Comparison of ENCODE assay signal across 23 mouse cellular contexts in genomic region chr13:63726509-63726908, GRCm38 (mm10).
"Had no signal": no experiment of that assay in that cellular context is flagged by ENCODE, and none has a peak within 500 bp of the region (broad histone marks: within the 10 kb centered on the region; RNA-seq: fewer than 3 reads in every experiment).

No protein-coding gene starts in this region.

- H3K9ac ChIP-seq: intestine, embryonic 15.5 days; kidney, embryonic 15.5 days; limb, embryonic 12.5 days; liver, embryonic 13.5 days; midbrain, embryonic 13.5 days; neural tube, embryonic 13.5 days; stomach, embryonic 15.5 days had no signal

- H3K27me3 ChIP-seq: intestine, embryonic 15.5 days; kidney, embryonic 15.5 days; liver, embryonic 13.5 days; neural tube, embryonic 13.5 days; stomach, embryonic 15.5 days had no signal

- H3K36me3 ChIP-seq: intestine, embryonic 15.5 days; kidney, embryonic 15.5 days; limb, embryonic 12.5 days; liver, embryonic 13.5 days; midbrain, embryonic 10.5 days; midbrain, embryonic 13.5 days; neural tube, embryonic 13.5 days; stomach, embryonic 15.5 days had no signal

- ATAC-seq: midbrain, embryonic 16.5 days had no signal

- H3K4me1 ChIP-seq: liver, embryonic 13.5 days; megakaryocyte, embryonic 14.5 days had no signal

- H3K4me3 ChIP-seq: intestine, embryonic 15.5 days; kidney, embryonic 15.5 days; left cerebral cortex, adult 2 months; limb, embryonic 12.5 days; liver, embryonic 13.5 days; megakaryocyte, embryonic 14.5 days; midbrain, embryonic 10.5 days; midbrain, embryonic 13.5 days; myocyte; neural tube, embryonic 13.5 days; stomach, embryonic 15.5 days had no signal

- H3K4me2 ChIP-seq: intestine, embryonic 15.5 days; kidney, embryonic 15.5 days; limb, embryonic 12.5 days; liver, embryonic 13.5 days; midbrain, embryonic 13.5 days; neural tube, embryonic 13.5 days; stomach, embryonic 15.5 days had no signal

- H3K9me3 ChIP-seq: intestine, embryonic 15.5 days; kidney, embryonic 15.5 days; limb, embryonic 12.5 days; liver, embryonic 13.5 days; megakaryocyte, embryonic 14.5 days; midbrain, embryonic 10.5 days; midbrain, embryonic 13.5 days; neural tube, embryonic 13.5 days; stomach, embryonic 15.5 days had no signal

- H3K27ac ChIP-seq: left cerebral cortex, adult 2 months; liver, embryonic 13.5 days; midbrain, embryonic 13.5 days; neural tube, embryonic 13.5 days had no signal

- DNase-seq: kidney, adult 11 months; kidney, adult 8-10 months; kidney, postnatal 10 days; kidney, postnatal 36 days; layer of hippocampus, postnatal 36 days; liver; liver, embryonic 13.5 days; right cerebral cortex, postnatal 25 days; spleen, adult 18-20 months; thymus, adult 2 months; thymus, postnatal 14 days; thymus, postnatal 4 days had no signal
